Mouse (Mus musculus) midbrain, embryonic 12.5 days (tissue): ENCODE data around the gene Ube2r2. TPM values are rescaled to one million over a fixed set of nuclear protein-coding genes. Genes with fewer than 3 reads are reported as not detected.

ENCODE experiments used
- ATAC-seq: fragments of 200-750 bp; cut with Nextera tagmentation; 2 replicates; pipeline ENCODE4 v1.8.0; 2017; ENCODE audit warnings: low read depth, moderate TSS enrichment, moderate library complexity; ENCODE audit not compliant: low FRiP score
- H3K27ac ChIP-seq: fragments of 300-500 bp; sonication (generic); replicated peaks from 2 replicates; pipeline ENCODE4 v1.5.1; 2016; ENCODE audit warnings: mild to moderate bottlenecking
- H3K27me3 ChIP-seq: fragments of 300-500 bp; sonication (generic); 2 replicates; pipeline ENCODE4 v1.6.1; 2016; ENCODE audit warnings: mild to moderate bottlenecking
- H3K36me3 ChIP-seq: fragments of 300-500 bp; sonication (generic); 2 replicates; pipeline ENCODE4 v1.6.1; 2016
- H3K4me1 ChIP-seq: fragments of 300-500 bp; sonication (generic); 2 replicates; pipeline ENCODE4 v1.6.1; 2016
- H3K4me2 ChIP-seq: fragments of 300-500 bp; sonication (generic); replicated peaks from 2 replicates; pipeline ENCODE4 v1.6.1; 2016; ENCODE audit warnings: mild to moderate bottlenecking, moderate library complexity
- H3K4me3 ChIP-seq: fragments of 300-500 bp; sonication (generic); 2 replicates; pipeline ENCODE4 v1.5.1; 2016; ENCODE audit warnings: mild to moderate bottlenecking
- H3K9ac ChIP-seq: fragments of 300-500 bp; sonication (generic); replicated peaks from 2 replicates; pipeline ENCODE4 v1.6.1; 2016; ENCODE audit warnings: mild to moderate bottlenecking, moderate library complexity
- H3K9me3 ChIP-seq: fragments of 300-500 bp; sonication (generic); 2 replicates; pipeline ENCODE4 v1.6.1; 2016; ENCODE audit warnings: mild to moderate bottlenecking
- WGBS: fragments of 180-500 bp; shearing (Covaris S2); methylation state at CpG from one replicate; pipeline ENCODE4 v1.1.7; 2016; 5-methylcytosine and 5-hydroxymethylcytosine counted together
- polyA plus RNA-seq: library from polyadenylated mRNA; unstranded; fragments of >200 nt; fragmentation: Nextera tagmentation; extraction: Ambion mirVana; gene quantifications from 2 replicates; pipeline ENCODE4 v1.2.1, GENCODE M21; 2016

Gene Ube2r2
- polyA plus RNA-seq, 1 experiment from 2014 or later = 97.7 TPM

DNA sequence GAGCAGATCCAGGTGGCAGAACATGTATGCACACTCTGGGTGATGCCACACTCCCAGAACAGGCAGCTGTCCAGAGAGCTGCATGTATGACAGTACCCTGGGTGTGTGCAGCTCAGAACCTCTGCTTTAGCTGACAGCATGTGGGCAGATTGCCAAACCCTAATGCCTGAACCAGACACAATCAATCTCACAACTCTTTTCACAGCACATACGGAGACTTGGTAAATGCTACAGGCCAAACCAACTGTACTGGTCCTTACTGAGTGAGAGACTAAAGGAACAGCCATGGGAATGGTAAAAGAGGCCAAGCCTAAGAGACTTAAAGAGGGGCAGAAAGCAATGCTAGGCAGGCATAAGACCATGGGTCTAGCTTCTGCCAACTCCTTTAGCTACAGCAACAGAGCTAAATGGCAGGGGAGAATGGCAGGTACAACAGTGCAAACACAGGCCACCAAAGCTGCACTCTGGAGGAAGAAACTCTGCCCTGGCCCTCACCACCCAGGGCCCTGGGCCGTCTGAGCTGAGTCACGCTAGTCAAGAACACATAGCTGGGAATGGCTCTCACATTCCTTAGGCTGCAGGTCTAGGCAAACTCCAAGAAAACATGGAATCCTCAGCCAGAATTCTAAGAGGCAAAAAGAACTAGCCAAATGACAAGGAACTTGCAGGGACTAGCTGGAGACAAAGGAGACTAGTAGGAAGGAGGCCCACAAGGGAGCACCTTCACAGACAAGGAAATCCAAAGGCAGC is 61.5 kb downstream of the Ube2r2 start:
- no peak overlapping the region for H3K4me3 ChIP-seq
- 84% methylated on average over 3 of the region's 3 CpGs for WGBS
- H3K9ac ChIP-seq = no peak overlapping the region
- H3K27ac ChIP-seq = 0 out of 2 replicates have a peak overlapping the region, but pooled peaks have one; percentile 1
- no peaks in the 10 kb centered on the region for H3K9me3 ChIP-seq
- no peaks in the 10 kb centered on the region for H3K4me1 ChIP-seq
- no peak overlapping the region for H3K4me2 ChIP-seq
- peaks cover 95% of the 10 kb centered on the region for H3K36me3 ChIP-seq
- H3K27me3 ChIP-seq = no peaks in the 10 kb centered on the region
- no peak for ATAC-seq

DNA sequence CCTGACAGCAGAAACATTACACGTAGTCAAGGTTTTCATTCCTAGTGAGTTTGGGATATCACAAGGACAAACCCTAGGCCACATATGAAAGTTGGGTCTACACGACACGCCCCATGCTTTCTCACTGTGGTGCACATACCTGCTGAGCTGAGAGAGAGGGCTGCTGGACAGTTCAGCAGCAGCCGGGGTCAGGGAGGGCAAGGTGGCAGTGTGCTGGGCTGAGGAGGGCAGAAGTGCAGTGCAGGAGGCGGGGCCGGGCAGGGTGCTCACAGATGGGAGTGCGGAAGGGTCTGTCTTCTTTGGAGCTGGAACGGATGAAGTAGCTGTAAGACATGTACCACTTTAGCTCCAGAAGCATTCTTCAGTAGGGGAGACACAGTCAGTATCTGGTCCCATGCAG is 66.6 kb downstream of the Ube2r2 start:
- H3K27ac ChIP-seq = no peak overlapping the region
- H3K4me3 ChIP-seq = no peak overlapping the region
- WGBS = 95% methylated on average over 8 of the region's 8 CpGs
- H3K9ac ChIP-seq = no peak overlapping the region
- no peaks in the 10 kb centered on the region for H3K9me3 ChIP-seq
- H3K36me3 ChIP-seq = peaks cover 94% of the 10 kb centered on the region
- no peak for ATAC-seq
- H3K4me2 ChIP-seq = no peak overlapping the region
- H3K4me1 ChIP-seq = no peaks in the 10 kb centered on the region
- no peaks in the 10 kb centered on the region for H3K27me3 ChIP-seq

DNA sequence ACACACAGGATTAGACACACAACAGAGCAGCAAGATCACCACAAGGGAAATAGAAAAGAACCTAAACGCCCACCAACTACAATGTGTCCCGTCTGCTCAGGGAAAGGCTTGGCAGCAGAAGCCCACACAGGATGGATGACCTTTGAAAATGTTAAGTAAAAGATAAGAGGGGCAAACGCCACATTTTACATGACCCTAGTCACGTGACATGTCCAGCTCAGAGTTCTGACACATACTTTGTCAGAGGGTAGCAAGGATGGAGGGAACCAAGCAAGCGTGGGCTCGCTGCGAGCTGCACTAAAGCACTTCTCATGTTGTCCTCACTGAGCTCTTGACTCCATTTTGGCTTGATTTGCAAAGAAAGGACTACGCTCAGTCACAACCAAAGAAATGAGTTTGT is 70.2 kb downstream of the Ube2r2 start:
- WGBS = 95% methylated on average over 8 of the region's 8 CpGs
- Histone ChIP-seq H3K36me3 (peaks cover 95% of the 10 kb centered on the region), H3K4me1 (no peaks in the 10 kb centered on the region), H3K9me3 (no peaks in the 10 kb centered on the region), H3K27me3 (no peaks in the 10 kb centered on the region), H3K4me3 (no peak overlapping the region), H3K27ac (no peak overlapping the region), H3K9ac (no peak overlapping the region), H3K4me2 (no peak overlapping the region)
- no peak for ATAC-seq

DNA sequence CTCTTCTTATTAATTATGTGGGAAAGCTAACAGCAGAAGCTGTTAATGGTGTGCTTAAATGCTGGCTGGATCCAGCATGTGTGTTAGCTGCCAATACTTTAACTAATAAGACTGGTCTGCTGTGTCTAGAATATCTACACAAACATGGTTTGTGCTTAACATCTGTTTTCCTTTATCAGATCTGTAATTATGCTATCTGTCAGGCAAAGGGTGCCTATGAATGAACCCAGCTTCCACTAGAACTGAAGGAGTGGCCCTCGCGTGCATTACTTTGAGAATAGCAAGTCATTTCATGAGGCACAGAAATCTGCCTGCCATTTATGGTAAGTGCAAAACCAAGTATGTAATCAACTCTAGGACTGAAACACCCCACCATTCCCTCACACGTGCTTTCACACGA is 72.5 kb downstream of the Ube2r2 start:
- Histone ChIP-seq H3K4me2 (no peak overlapping the region), H3K36me3 (peaks cover 86% of the 10 kb centered on the region), H3K9ac (no peak overlapping the region), H3K9me3 (no peaks in the 10 kb centered on the region), H3K27ac (no peak overlapping the region), H3K4me3 (no peak overlapping the region), H3K27me3 (no peaks in the 10 kb centered on the region), H3K4me1 (no peaks in the 10 kb centered on the region)
- 89% methylated on average over 4 of the region's 4 CpGs for WGBS
- no peak for ATAC-seq

DNA sequence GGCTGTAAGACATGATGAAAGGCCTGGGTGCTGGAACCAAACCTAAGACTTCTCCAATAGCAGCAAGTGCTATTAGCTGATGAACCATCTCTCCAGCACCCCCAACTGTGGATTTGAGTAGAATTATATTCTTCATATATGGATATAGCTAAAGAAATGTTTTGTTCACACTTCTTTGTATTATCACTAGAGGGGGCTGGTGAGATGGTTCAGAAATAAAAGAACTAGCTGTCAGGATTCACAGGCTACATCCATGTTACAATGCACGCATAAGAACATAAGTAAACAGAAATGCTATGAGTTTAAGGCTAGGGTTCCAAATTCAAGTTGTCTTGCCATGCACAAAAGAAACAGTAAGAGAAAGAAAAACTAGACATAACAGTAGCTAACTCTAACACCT is 89.9 kb downstream of the Ube2r2 start:
- no peak for ATAC-seq
- WGBS = 83% methylated on average over 1 of the region's 1 CpGs

DNA sequence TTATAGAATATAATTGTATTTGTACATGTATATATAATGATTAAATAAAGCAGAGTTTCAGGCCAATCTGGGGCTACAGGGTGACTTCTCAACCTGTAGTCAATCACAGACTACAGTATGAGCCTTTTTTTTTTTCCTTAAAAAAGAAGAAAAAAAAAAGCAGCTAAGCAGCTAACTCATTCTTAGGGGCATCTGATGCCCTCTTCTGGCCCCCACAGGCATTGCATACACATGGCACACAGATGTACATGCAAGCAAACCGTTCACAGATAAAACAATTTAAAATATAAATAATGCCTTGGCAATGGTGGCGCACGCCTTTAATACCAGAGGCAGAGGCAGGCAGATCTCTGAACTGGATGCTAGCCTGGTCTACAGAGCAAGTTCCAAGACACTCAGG is 90.8 kb downstream of the Ube2r2 start:
- Histone ChIP-seq H3K4me3 (no peak overlapping the region), H3K36me3 (peaks cover 92% of the 10 kb centered on the region), H3K9ac (no peak overlapping the region), H3K4me1 (no peaks in the 10 kb centered on the region), H3K9me3 (no peaks in the 10 kb centered on the region), H3K27ac (no peak overlapping the region), H3K4me2 (no peak overlapping the region), H3K27me3 (no peaks in the 10 kb centered on the region)
- 84% methylated on average over 3 of the region's 3 CpGs for WGBS
- no peak for ATAC-seq

More for the DNA sequence above, 89.9 kb downstream of the Ube2r2 start:
- peaks cover 92% of the 10 kb centered on the region for H3K36me3 ChIP-seq
- no peak overlapping the region for H3K4me3 ChIP-seq
- no peaks in the 10 kb centered on the region for H3K27me3 ChIP-seq
- H3K4me1 ChIP-seq = no peaks in the 10 kb centered on the region
- no peak overlapping the region for H3K4me2 ChIP-seq
- H3K9ac ChIP-seq = no peak overlapping the region
- no peak overlapping the region for H3K27ac ChIP-seq
- H3K9me3 ChIP-seq = no peaks in the 10 kb centered on the region

DNA sequence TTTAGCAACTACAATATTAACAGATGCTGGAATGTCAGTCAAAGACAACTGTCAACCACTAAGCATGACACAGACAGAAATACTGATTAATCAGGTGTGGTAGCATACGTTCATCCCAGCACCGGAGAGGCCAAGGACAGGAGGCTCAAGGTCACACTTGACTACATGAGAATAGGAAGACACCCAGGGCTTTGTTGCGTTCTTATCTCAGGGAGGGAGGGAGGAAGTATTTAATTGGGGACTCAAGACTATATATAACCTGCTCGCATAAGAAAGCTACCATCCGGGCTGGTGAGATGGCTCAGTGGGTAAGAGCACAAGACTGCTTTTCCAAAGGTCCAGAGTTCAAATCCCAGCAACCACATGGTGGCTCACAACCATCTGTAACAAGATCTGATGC is 100.1 kb downstream of the Ube2r2 start:
- no peaks in the 10 kb centered on the region for H3K9me3 ChIP-seq
- no peaks in the 10 kb centered on the region for H3K27me3 ChIP-seq
- H3K4me3 ChIP-seq = no peak overlapping the region
- peaks cover 48% of the 10 kb centered on the region for H3K36me3 ChIP-seq
- H3K4me2 ChIP-seq = no peak overlapping the region
- no peak overlapping the region for H3K9ac ChIP-seq
- H3K4me1 ChIP-seq = 0 out of 2 replicates have a peak, but pooled peaks cover 3% of the 10 kb centered on the region
- 83% methylated on average over 5 of the region's 5 CpGs for WGBS
- no peak overlapping the region for H3K27ac ChIP-seq
- no peak for ATAC-seq

DNA sequence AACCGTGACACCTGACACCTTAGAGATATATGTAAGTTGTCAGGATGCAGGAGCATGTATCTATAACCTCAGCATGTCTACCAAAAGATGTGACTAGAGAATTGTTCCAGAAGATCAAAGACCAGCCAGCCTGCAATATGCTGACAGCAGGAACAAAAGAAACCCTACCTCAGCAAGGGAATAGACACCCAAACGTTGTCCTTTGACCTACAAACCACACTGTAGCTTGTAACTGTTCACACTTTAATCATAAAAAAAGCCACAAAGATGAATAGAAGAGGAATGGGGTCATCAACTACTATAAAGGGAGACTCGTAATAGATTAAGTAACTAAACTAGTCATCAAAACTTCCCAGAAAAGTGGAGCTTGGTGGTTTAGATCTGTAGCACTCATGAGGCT is 105.4 kb downstream of the Ube2r2 start:
- 86% methylated on average over 3 of the region's 3 CpGs for WGBS
- Histone ChIP-seq H3K9ac (no peak overlapping the region), H3K27ac (no peak overlapping the region), H3K27me3 (no peaks in the 10 kb centered on the region), H3K9me3 (no peaks in the 10 kb centered on the region), H3K4me2 (no peak overlapping the region), H3K4me1 (0 out of 2 replicates have a peak, but pooled peaks cover 3% of the 10 kb centered on the region), H3K36me3 (peaks cover 31% of the 10 kb centered on the region), H3K4me3 (no peak overlapping the region)
- no peak for ATAC-seq

Other genes starting within 250 kb of the Ube2r2 start
- not detected in 2 replicates for gene Spink4, start 215.7 kb upstream of the Ube2r2 start, polyA plus RNA-seq
- 218 and 219 TPM in 2 replicates for gene Bag1, start 187.4 kb upstream of the Ube2r2 start, polyA plus RNA-seq
- 152 and 158 TPM in 2 replicates for gene Chmp5, start 187.3 kb upstream of the Ube2r2 start, polyA plus RNA-seq
- gene Nfx1, start 164.8 kb upstream of the Ube2r2 start, polyA plus RNA-seq = 102 and 104 TPM in 2 replicates
- gene Aqp7, start 87.6 kb upstream of the Ube2r2 start, polyA plus RNA-seq = not detected in 2 replicates
- gene Aqp3, start 37.6 kb upstream of the Ube2r2 start, polyA plus RNA-seq = 0.65 and 0.93 TPM in 2 replicates
- gene Nol6, start 11.3 kb upstream of the Ube2r2 start, polyA plus RNA-seq = 27.4 and 28.2 TPM in 2 replicates
- 74.8 and 75.5 TPM in 2 replicates for gene Ubap2, start 139.4 kb downstream of the Ube2r2 start, polyA plus RNA-seq
- gene Dcaf12, start 179.1 kb downstream of the Ube2r2 start, polyA plus RNA-seq = 73.1 and 74.9 TPM in 2 replicates
- 80.3 and 81.2 TPM in 2 replicates for gene Ubap1, start 213.3 kb downstream of the Ube2r2 start, polyA plus RNA-seq